Mouse (Mus musculus): ENCODE measurements around the gene Lrrn2.

Lrrn2 gene

DNA sequence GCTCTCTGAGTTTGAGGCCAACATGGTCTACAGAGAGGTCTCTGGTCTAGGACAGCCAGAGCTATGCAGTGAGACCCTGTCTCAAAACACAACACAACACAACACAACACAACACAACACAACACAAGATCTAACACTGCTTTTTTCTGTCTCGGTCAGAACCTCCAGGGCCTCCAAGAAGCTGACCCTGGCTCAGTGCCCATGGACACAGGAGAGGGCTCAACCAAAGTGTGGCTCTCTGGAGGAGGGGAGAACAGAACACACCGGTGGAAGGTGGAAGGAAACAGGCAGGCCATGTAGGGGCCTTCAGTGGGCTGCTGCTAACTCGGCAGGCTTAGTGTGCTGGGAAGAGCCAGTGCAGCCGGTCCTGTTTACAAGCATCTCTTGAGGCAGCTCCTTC is 5.6 kb downstream of the Lrrn2 start:
- in situ Hi-C loops (cut with MseI, MboI) = no loop called here

DNA sequence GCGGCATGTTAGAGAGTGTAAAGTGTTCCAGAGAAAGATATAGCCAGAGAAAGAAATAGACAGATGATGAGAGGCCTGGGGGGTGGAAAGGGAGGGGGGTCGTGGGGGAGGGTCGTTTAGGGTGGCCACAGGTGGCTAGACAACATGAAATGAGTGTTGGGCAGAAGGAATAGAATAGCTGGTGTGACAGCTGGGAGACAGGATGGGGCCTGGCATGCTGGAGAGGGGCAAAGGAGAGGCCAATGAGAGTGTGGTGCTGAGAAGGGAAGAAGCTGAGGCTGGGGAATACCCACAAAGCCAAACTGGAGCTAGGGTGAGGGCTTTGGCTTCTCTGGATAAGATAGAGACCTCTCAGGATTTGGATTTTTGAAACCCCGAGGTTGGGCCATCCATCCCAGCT is 6.6 kb downstream of the Lrrn2 start:
- in situ Hi-C loops (cut with MseI, MboI) = no loop called here

DNA sequence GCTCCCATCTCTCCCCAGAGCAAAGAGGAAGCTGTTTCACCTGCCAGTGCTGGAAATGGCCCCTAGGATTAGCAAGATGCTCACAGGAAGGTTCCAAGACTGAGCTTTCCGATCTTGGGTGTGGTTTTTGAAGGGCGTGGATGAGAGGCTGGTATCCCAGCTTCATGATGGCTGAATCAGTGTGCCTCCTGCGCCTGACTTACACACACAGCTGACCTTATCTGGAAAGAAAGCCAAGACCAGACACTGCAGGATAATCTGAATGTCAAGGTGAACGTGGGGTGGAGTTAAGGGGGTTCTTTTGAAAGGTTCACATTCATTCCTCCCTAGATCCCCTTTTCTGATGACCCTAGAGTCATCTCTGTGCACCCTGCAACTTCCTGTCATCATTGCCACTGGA is 8.7 kb downstream of the Lrrn2 start:
- in situ Hi-C loops (cut with MseI, MboI) = no loop called here

- in situ Hi-C loops (cut with MseI, MboI) = no loop called here
Observed at GRCm38 (mm10) chr1:132890161-132890794, 10.2 kb downstream of the Lrrn2 start.

DNA sequence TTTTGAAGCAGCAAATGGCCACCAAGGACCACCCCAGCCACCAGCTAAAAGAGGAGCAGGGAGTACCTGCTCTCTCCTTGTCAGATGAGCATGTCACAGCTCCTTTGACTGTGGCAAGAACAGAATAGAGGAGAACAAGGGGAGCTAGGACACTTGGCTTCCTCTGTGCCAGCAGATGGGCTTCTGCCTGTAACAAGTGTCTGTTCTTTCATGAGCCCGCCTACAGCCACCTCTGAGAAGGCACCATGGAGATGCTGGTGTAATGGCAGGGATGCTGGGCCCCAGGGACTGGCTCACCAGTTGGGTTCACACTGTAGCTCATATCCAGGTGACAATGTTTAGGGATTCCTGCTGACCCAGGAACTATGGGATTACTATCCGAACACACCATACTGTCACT is 12.0 kb downstream of the Lrrn2 start:
- in situ Hi-C loops (cut with MseI, MboI) = no loop called here

GRCm38 (mm10) chr1:132893311-132894077 is 13.4 kb downstream of the Lrrn2 start:
- in situ Hi-C loops (cut with MseI, MboI) = no loop called here

DNA sequence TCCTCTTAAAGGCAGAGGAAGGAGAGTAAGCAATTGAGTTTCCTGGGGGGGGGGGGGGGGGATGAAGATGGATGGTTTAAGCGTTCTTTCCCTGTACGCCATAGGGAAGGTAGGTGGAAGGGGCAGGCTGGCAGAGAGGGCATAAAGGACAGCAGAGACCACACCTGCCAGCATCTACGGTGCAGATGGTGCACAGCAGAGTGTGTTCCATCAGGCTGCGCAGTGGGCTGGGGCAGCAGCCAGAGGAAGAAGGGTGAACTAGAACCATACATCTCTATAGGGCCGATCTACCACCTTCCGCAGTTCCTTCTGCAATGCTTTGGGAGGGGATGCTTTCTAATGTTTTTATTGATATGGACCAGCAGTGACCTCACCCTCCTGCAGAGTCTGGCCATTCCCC is 19.0 kb downstream of the Lrrn2 start:
- in situ Hi-C loops (cut with MseI, MboI) = no loop called here

DNA sequence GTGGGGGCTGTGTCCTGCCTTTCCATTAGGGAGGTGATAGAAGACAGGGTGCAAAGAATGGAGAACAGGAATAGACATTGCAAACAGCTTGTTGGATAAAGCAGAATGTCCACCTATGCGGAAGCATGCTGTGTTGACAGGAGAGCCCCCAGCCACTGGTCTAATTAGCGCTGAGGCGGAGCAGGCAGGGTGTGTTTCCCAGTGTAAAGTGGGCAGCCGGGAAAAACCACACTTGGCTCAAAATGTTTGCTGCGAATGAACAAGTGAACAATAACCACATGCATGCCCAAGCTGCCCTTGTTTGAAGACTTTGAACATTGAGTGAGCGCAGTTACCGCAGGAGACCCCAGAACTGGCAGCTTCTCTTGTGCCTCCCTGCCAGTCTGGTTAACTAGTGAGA is 19.6 kb downstream of the Lrrn2 start:
- in situ Hi-C loops (cut with MseI, MboI) = no loop called here

GRCm38 (mm10) chr1:132900945-132901344 is 20.9 kb downstream of the Lrrn2 start:
- in situ Hi-C loops (cut with MseI, MboI) = no loop called here

DNA sequence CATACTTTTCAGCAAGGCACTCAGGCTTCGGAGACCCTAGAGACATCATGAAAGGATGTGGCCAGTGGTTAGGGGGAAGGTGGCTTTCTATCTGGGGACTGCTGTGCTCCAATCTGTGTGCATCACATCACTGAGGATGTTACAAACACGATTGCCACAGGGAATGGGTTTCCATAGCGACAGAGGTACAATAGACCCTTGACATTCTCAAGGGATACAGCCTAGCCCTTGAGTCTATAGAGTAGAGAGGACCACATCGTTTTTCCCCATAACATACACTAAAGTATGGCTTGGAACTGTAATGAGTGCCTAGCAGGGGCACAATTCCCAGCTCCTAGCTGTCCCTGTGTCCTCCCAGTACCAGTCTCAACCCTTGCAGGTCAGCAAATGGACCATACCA is 23.4 kb downstream of the Lrrn2 start:
- in situ Hi-C loops (cut with MseI, MboI) = no loop called here

DNA sequence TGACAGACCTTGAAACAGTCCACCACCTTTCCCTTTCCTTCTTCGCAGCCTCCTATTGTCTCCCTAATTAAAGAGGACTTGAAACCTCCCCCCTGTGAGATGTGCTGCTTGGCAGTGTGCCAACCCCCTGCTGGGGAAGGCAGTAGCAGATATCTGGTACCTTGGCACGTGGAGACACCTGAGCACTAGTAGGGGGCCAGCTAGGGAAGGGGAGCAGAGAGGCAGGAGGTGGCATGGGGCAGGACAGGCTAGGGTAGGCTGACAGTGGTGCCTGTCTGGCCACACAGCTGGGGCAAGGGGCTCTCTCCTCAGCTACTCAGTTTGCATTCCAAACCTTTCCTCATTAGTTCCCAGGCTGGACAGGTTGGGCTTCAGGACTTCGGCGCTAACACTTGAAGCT is 29.0 kb downstream of the Lrrn2 start:
- in situ Hi-C loops (cut with MseI, MboI) = no loop called here

DNA sequence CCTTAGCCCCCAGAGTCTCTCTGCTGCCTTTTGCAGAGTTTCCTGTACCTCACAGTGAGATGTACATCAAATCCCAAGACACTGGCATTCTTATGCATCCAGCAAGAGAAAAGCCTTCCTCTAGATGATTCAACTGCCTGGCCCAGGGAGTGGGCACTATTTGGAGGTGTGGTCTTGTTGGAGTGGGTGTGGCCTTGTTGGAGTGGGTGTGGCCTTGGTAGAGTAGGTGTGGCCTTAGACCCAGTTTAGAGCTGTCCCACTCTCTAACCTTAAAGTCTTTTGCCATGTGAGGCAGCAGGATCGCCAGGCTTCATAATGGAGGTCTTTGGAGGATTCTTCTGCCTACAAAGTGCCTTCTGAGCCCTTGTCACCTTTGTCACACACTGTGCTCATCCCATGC is 29.9 kb downstream of the Lrrn2 start:
- in situ Hi-C loops (cut with MseI, MboI) = no loop called here

- in situ Hi-C loops (cut with MseI, MboI) = no loop called here
Observed at GRCm38 (mm10) chr1:132910414-132911041, 30.5 kb downstream of the Lrrn2 start.

GRCm38 (mm10) chr1:132915849-132916493 is 35.9 kb downstream of the Lrrn2 start:
- in situ Hi-C loops (cut with MseI, MboI) = no loop called here

- in situ Hi-C loops (cut with MseI, MboI) = no loop called here
Observed at GRCm38 (mm10) chr1:132917554-132917953, 37.5 kb downstream of the Lrrn2 start.

DNA sequence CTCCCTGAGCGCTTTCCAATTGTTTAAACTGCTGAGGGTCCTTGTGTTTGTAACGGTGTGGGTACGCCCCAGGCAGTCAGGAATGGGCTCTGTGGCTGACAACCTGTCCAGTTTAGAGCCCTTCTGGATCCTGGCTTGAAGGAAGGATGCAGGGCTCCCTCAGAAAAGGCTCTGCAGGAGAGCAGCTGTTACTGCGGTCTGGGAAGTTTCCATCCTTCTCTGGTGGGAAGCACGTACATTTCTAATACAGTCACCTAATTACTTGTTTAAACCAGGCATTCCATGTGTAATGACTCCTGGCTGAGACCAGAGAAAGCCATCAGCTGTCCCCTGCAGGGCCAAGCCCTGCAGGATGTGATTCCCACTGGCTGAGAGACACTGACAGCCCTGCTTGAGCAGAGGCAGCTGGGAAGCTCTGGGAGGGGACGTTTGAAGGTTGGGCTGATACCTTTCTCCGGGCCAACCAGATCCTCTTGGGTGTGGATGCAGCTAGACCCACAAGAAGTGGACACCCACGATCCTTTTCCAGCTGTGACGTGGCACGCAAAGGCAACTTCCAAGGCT is 38.1 kb downstream of the Lrrn2 start:
- in situ Hi-C loops (cut with MseI, MboI) = no loop called here

GRCm38 (mm10) chr1:132919258-132919657 is 39.2 kb downstream of the Lrrn2 start:
- in situ Hi-C loops (cut with MseI, MboI) = no loop called here

DNA sequence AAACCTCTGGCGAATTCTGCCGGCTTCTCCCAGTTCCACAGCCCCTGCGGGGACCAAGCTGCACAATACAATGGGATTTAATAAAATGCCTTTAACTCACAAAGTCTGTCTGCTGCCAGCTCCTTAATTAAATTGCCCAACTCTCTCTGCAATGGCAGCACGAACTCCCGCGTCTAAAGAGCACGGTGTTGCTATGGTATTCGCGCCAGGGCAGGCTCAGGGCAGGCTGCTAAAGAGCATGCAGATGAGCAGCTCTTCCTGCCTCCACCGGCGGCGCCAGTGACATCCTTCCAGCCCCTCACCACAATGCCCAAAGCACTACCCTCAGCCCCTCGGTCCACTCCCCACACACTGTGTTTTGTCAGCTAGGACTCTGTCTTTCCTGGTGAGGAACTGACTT is 41.0 kb downstream of the Lrrn2 start:
- in situ Hi-C loops (cut with MseI, MboI) = no loop called here

GRCm38 (mm10) chr1:132922257-132922656 is 42.2 kb downstream of the Lrrn2 start:
- in situ Hi-C loops (cut with MseI, MboI) = no loop called here

DNA sequence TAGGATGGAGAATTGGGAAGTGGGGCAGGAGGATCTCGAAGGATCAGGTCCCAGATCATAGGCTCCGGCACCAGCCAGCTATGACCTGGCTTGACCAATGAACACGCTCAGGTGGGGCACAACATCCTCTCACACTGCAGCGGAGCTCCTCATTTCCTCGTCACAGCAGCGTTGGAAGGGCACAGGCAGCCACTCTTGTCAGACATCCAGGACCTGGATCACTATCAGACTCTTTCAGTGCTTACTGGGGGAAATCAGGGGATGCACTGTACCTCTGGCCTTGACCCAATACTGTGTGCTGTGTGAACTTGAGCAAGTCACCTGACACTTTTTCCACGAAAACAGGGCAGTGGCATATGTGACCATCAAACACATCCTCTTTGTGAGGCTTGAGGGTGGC is 45.2 kb downstream of the Lrrn2 start:
- in situ Hi-C loops (cut with MseI, MboI) = no loop called here

DNA sequence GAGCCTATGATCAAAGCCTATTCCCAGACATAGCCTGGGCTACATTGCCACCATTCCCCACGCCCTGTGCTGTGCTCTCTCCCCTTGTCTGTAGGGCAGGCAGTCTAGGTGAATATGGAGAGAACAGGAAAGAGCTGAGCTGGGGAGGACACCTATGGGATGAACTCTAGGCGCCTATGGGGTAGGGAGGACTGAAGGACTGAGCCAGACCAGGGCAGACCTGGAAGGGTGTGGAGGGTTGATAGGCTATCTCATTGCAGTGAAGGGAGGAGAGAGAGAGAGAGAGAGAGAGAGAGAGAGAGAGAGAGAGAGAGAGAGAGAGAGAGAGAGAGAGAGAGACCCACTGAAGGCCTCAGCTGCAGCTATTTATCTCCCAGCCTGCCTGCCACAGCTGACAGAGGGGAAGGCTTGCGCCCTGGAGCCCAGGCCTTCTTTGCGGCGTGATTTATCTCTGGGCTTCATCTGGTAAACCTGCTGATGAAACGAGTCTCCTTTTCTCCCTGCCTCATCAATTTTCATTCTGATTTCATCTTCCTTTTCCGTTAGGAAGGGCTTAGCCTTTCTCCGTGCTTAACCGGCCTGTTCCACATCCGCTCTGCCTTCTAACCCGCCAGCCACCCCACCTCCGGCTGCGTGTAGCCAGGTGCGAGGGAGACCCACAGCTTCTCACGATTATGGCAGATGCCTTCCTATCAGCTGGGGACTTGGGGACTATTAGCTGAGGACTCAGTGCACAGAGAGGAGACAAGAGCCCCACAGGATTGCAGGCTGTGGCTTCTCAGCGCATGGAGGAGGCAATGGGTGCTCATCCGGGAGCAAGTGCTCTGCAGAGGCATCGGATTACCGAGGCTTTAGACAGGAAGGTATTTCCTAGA is 48.2 kb downstream of the Lrrn2 start:
- in situ Hi-C loops (cut with MseI, MboI) = no loop called here

All from mouse trophoblast stem cell (cell line).